Mouse (Mus musculus) c-Kit-positive CD71-positive TER-119-positive erythroid progenitor cells, embryonic 14.5 days (primary cell): Measurements from ENCODE around the gene Slc5a1.

Experiments
- DNase-seq: peaks from one replicate; pipeline ENCODE4 v3.0.0-alpha.2; 2013; ENCODE audit warnings: low spot score

Gene Slc5a1

GRCm38 (mm10) chr5:33104025-33104481 is at the start of gene Slc5a1:
TSS of gene Slc5a1 (plus strand) at chr5:33104219.
- DNase-seq, result no peak

GRCm38 (mm10) chr5:33056126-33056765 is 47.8 kb upstream of the Slc5a1 start:
- no peak for DNase-seq

GRCm38 (mm10) chr5:33070071-33070470 is 33.9 kb upstream of the Slc5a1 start:
- no peak for DNase-seq

GRCm38 (mm10) chr5:33076490-33077191 is 27.4 kb upstream of the Slc5a1 start:
- DNase-seq, result no peak

- DNase-seq, result no peak
Measured at GRCm38 (mm10) chr5:33082896-33083295, 21.1 kb upstream of the Slc5a1 start.

GRCm38 (mm10) chr5:33084599-33084998 is 19.4 kb upstream of the Slc5a1 start:
- no peak for DNase-seq

GRCm38 (mm10) chr5:33091342-33091741 is 12.7 kb upstream of the Slc5a1 start:
- no peak for DNase-seq

- DNase-seq, result no peak
Measured at GRCm38 (mm10) chr5:33095315-33095714, 8.7 kb upstream of the Slc5a1 start.

GRCm38 (mm10) chr5:33102369-33103055 is 1.5 kb upstream of the Slc5a1 start:
- no peak for DNase-seq

- no peak for DNase-seq
Measured at GRCm38 (mm10) chr5:33104876-33105275, 857 bp downstream of the Slc5a1 start.

- no peak for DNase-seq
Measured at GRCm38 (mm10) chr5:33105660-33106059, 1.6 kb downstream of the Slc5a1 start.

- DNase-seq, result no peak
Measured at GRCm38 (mm10) chr5:33107056-33107455, 3.0 kb downstream of the Slc5a1 start.

- DNase-seq, result no peak
Measured at GRCm38 (mm10) chr5:33107778-33108405, 3.9 kb downstream of the Slc5a1 start.

- DNase-seq, result no peak
Measured at GRCm38 (mm10) chr5:33121871-33122315, 17.9 kb downstream of the Slc5a1 start.

GRCm38 (mm10) chr5:33123658-33124057 is 19.6 kb downstream of the Slc5a1 start:
- no peak for DNase-seq

- DNase-seq, result no peak
Measured at GRCm38 (mm10) chr5:33125318-33125717, 21.3 kb downstream of the Slc5a1 start.

- DNase-seq, result no peak
Measured at GRCm38 (mm10) chr5:33134132-33134531, 30.1 kb downstream of the Slc5a1 start.

- DNase-seq, result no peak
Measured at GRCm38 (mm10) chr5:33135611-33136010, 31.6 kb downstream of the Slc5a1 start.

GRCm38 (mm10) chr5:33142790-33143455 is 38.9 kb downstream of the Slc5a1 start:
- DNase-seq, result peak; percentile 13

GRCm38 (mm10) chr5:33144025-33144424 is 40.0 kb downstream of the Slc5a1 start:
- DNase-seq, result peak; percentile 14

GRCm38 (mm10) chr5:33146837-33147236 is 42.8 kb downstream of the Slc5a1 start:
- DNase-seq, result no peak

- DNase-seq, result no peak
Measured at GRCm38 (mm10) chr5:33147691-33148090, 43.7 kb downstream of the Slc5a1 start.
